Mouse (Mus musculus) retina, postnatal 1 day (tissue): ENCODE data around the gene Cope.

Experiments
- DNase-seq: peaks from one replicate; pipeline ENCODE4 v3.0.0-alpha.2; 2012

The Cope gene

GRCm38 (mm10) chr8:70351035-70351999 is 49.0 kb downstream of the Cope start:
- DNase-seq, result no peak

GRCm38 (mm10) chr8:70352000-70352384 is 49.7 kb downstream of the Cope start:
- DNase-seq, result no peak

- DNase-seq, result no peak
Observed at GRCm38 (mm10) chr8:70352657-70353151, 50.4 kb downstream of the Cope start.

GRCm38 (mm10) chr8:70353194-70353817 is 51.0 kb downstream of the Cope start, which contains the start of gene Upf1:
Gene Upf1, minus strand, starts transcription at chr8:70353278.
- DNase-seq, result peak; percentile 99

DNA sequence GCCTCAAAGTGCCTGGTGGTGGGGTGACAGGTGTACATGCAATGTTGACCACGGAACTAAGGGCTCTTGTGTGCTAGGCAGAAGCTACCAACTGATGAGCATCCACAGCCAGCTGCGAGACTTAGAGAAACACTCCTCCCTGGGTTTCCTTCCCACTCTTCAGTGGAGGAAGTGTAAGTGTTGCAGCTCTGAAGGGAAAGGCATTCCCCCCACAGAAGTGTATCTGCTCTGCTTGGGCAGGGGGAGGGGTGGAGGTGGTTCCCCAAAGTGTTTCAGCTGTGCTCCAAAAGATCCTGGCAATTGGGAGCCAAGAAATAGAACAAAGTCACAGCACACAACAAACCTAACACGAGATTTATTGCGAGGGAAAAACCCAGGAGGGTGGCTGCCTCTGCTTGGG is 51.7 kb downstream of the Cope start:
- no peak for DNase-seq

GRCm38 (mm10) chr8:70356111-70356510 is 53.8 kb downstream of the Cope start:
- no peak for DNase-seq

- DNase-seq, result peak; percentile 37
Observed at GRCm38 (mm10) chr8:70359411-70359810, 57.1 kb downstream of the Cope start.

DNA sequence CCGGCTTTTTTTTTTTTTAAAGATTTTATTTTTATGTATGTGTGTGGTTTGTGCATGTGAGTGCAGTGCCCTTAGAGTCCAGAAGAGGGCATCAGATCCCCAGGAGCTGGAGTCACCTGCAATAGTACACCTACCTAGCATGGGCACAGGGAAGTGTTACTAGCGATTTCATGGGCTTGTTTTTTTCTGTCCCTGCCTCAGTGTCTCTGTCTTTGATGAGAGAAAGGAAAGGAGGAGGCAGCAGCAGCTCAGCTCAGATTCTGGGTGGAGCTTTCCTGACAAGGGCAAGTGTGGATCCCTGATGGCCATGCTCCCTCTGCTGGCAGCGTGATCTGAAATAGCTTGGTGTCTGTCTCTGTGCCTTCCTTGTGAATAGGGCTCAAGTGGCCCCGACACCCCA is 58.5 kb downstream of the Cope start:
- peak; percentile 43 for DNase-seq

DNA sequence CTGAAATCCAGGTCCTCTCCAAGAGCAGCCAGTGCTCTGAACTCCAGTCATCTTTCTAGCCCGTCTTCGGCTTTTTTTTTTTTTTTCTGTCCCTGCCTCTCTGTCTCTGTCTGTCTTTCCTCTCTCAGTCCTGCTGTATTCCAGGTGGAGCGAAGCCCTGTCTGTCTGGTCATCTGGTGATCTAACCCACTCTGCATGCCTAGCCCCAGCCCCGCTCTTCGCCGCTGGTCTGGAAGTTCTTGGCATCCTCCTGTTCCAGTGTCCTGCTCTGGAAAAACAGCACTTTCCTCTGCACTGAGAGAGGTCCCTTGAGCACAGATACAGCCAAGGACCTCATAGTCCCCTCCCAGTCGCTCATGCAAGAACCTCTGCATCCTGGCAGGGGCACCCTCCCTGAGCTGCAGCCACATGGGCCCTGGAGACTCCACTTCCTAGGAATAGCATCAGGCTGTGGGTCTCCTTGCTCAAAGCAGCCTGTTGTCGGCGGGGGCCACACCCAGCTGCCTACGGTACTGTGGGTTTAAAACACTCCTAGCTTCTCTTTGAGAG is 59.2 kb downstream of the Cope start:
- no peak for DNase-seq
